ENCODE assay signal across 9 mouse cellular contexts in genomic region chr2:174300666-174301065, GRCm38 (mm10). TPM values are rescaled to one million over a fixed set of nuclear protein-coding genes. Genes with fewer than 3 reads are reported as not detected.
A peak's percentile ranks its signal among the peaks of the same experiment; 100 is the strongest.
DNase-seq lines count a peak whose midpoint lies in the region; ATAC-seq and TF ChIP-seq lines count a peak whose summit lies in the region.
"Had no signal": no experiment of that assay in that cellular context is flagged by ENCODE, and none has a peak within 500 bp of the region (broad histone marks: within the 10 kb centered on the region; RNA-seq: fewer than 3 reads in every experiment).

No protein-coding gene starts in this region.

- no peak for DNase-seq in kidney, postnatal 14 days
- no peak for DNase-seq in embryonic facial prominence, embryonic 14.5 days (ENCODE audit: low spot score)
- no peak for DNase-seq in intestine, embryonic 14.5 days (ENCODE audit: low spot score)
- DNase-seq in midbrain, postnatal 0 days (ENCODE audit: low spot score), result no peak
- no peak for DNase-seq in left cerebral cortex, postnatal 14 days (ENCODE audit: low spot score in 2 of 2)
- DNase-seq in gastrocnemius, postnatal 4 days (ENCODE audit: low spot score in 2 of 2), result no peak
- no peak for DNase-seq in c-Kit-positive CD71-positive TER-119-positive erythroid progenitor cells, embryonic 14.5 days (ENCODE audit: low spot score)
- DNase-seq: thymus, postnatal 36 days had no signal

- H3K9ac ChIP-seq in kidney, embryonic 16.5 days (replicated peaks; ENCODE audit: low read length), result 0 out of 2 replicates have a peak overlapping the region, but pooled peaks have one; percentile 16
- H3K9ac ChIP-seq in embryonic facial prominence, embryonic 14.5 days (ENCODE audit: low read depth, low read length), result peak overlapping the region; percentile 55
- 0 out of 2 replicates have a peak overlapping the region, but pooled peaks have one; percentile 7 for H3K9ac ChIP-seq in intestine, embryonic 14.5 days (ENCODE audit: low read length)
- H3K9ac ChIP-seq in midbrain, postnatal 0 days (replicated peaks; ENCODE audit: low read length, poor library complexity, severe bottlenecking), result no peak overlapping the region

- 45% methylated on average over 22 of the region's 22 CpGs for WGBS in kidney, embryonic 16.5 days
- WGBS in embryonic facial prominence, embryonic 14.5 days, result 63% methylated on average over 22 of the region's 22 CpGs
- WGBS in intestine, embryonic 14.5 days, result 53% methylated on average over 22 of the region's 22 CpGs
- WGBS in midbrain, postnatal 0 days, result 63% methylated on average over 22 of the region's 22 CpGs

- H3K27ac ChIP-seq in kidney, embryonic 16.5 days (ENCODE audit: low read length), result no peak overlapping the region
- no peak overlapping the region for H3K27ac ChIP-seq in embryonic facial prominence, embryonic 14.5 days (replicated peaks; ENCODE audit: low read depth, low read length)
- H3K27ac ChIP-seq in intestine, embryonic 14.5 days (ENCODE audit: low read depth), result no peak overlapping the region
- no peak overlapping the region for H3K27ac ChIP-seq in midbrain, postnatal 0 days (ENCODE audit: low read depth, low read length)

- intact Hi-C loops in left cerebral cortex, postnatal 14 days (cut with DNase I), result no loop called here

- no peak for TF ChIP-seq CTCF in midbrain, postnatal 0 days (IDR thresholded peaks at IDR 0.05)

- peaks cover 56% of the 10 kb centered on the region for H3K9me3 ChIP-seq in kidney, embryonic 16.5 days (ENCODE audit: low read length)
- peaks cover 55% of the 10 kb centered on the region for H3K9me3 ChIP-seq in embryonic facial prominence, embryonic 14.5 days (ENCODE audit: control insufficient read depth, low read length)
- peaks cover 52% of the 10 kb centered on the region for H3K9me3 ChIP-seq in intestine, embryonic 14.5 days (ENCODE audit: control insufficient read depth, low read length)
- H3K9me3 ChIP-seq in midbrain, postnatal 0 days (ENCODE audit: low read length), result peaks cover 26% of the 10 kb centered on the region

- H3K36me3 ChIP-seq in kidney, embryonic 16.5 days (ENCODE audit: insufficient read depth, low read length), result peaks cover 11% of the 10 kb centered on the region
- H3K36me3 ChIP-seq in embryonic facial prominence, embryonic 14.5 days (ENCODE audit: control insufficient read depth, insufficient read depth, low read length), result peaks cover 44% of the 10 kb centered on the region
- H3K36me3 ChIP-seq in intestine, embryonic 14.5 days (ENCODE audit: control insufficient read depth, insufficient read depth, low read length), result no peaks in the 10 kb centered on the region
- H3K36me3 ChIP-seq in midbrain, postnatal 0 days (ENCODE audit: insufficient read depth, low read length), result no peaks in the 10 kb centered on the region

- H3K27me3 ChIP-seq in kidney, embryonic 16.5 days (ENCODE audit: insufficient read depth, low read length), result peaks cover 37% of the 10 kb centered on the region
- peaks cover 34% of the 10 kb centered on the region for H3K27me3 ChIP-seq in embryonic facial prominence, embryonic 14.5 days (replicated peaks; ENCODE audit: control insufficient read depth, insufficient read depth, low read length)
- peaks cover 27% of the 10 kb centered on the region for H3K27me3 ChIP-seq in intestine, embryonic 14.5 days (replicated peaks; ENCODE audit: control insufficient read depth, insufficient read depth, low read length)
- peaks cover 23% of the 10 kb centered on the region for H3K27me3 ChIP-seq in midbrain, postnatal 0 days (ENCODE audit: insufficient read depth, low read length)

- H3K4me2 ChIP-seq in kidney, embryonic 16.5 days (replicated peaks; ENCODE audit: low read depth, low read length), result peak overlapping the region; percentile 62
- H3K4me2 ChIP-seq in embryonic facial prominence, embryonic 14.5 days (ENCODE audit: low read depth, low read length), result peak overlapping the region; percentile 57
- H3K4me2 ChIP-seq in intestine, embryonic 14.5 days (ENCODE audit: low read length), result peak overlapping the region; percentile 50
- H3K4me2 ChIP-seq in midbrain, postnatal 0 days (ENCODE audit: low read depth, low read length, poor library complexity, severe bottlenecking), result peak overlapping the region; percentile 51

- peak overlapping the region; percentile 41 for H3K4me3 ChIP-seq in kidney, embryonic 16.5 days (ENCODE audit: low read length)
- peak overlapping the region; percentile 39 for H3K4me3 ChIP-seq in embryonic facial prominence, embryonic 14.5 days (ENCODE audit: low read depth, low read length)
- peak overlapping the region; percentile 35 for H3K4me3 ChIP-seq in intestine, embryonic 14.5 days (ENCODE audit: low read depth, low read length)
- peak overlapping the region; percentile 32 for H3K4me3 ChIP-seq in midbrain, postnatal 0 days (ENCODE audit: low read depth, low read length)

- no peak for ATAC-seq in kidney, embryonic 16.5 days (ENCODE audit: low FRiP score, low TSS enrichment)
- ATAC-seq in embryonic facial prominence, embryonic 14.5 days (ENCODE audit: low read depth), result no peak
- no peak for ATAC-seq in intestine, embryonic 14.5 days (replicated peaks; ENCODE audit: low FRiP score, low TSS enrichment, low read depth)
- ATAC-seq in midbrain, postnatal 0 days (ENCODE audit: low FRiP score), result no peak

- peaks cover 13% of the 10 kb centered on the region for H3K4me1 ChIP-seq in kidney, embryonic 16.5 days (ENCODE audit: insufficient read depth, low read length)
- no peaks in the 10 kb centered on the region for H3K4me1 ChIP-seq in embryonic facial prominence, embryonic 14.5 days (ENCODE audit: control insufficient read depth, insufficient read depth, low read length)
- no peaks in the 10 kb centered on the region for H3K4me1 ChIP-seq in intestine, embryonic 14.5 days (replicated peaks; ENCODE audit: control insufficient read depth, insufficient read depth, low read length)
- H3K4me1 ChIP-seq in midbrain, postnatal 0 days (ENCODE audit: insufficient read depth, low read length), result no peaks in the 10 kb centered on the region; the same call in 1 of the 2 replicates

RNA-seq across cellular contexts. Expression of gene Gnas, which starts 16.5 kb away (rescaled TPM):
- 743 and 1,325 TPM in 2 replicates for polyA plus RNA-seq in kidney, embryonic 16.5 days (2015; fragmentation: Nextera tagmentation; extraction: Ambion mirVana)
- polyA plus RNA-seq in embryonic facial prominence, embryonic 14.5 days (2014; fragmentation: Nextera tagmentation; extraction: Ambion mirVana), result 2,600 and 2,666 TPM in 2 replicates
- 1,658 and 1,793 TPM in 2 replicates for polyA plus RNA-seq in intestine, embryonic 14.5 days (2014; fragmentation: Nextera tagmentation; extraction: Ambion mirVana)
- 1,613 and 1,637 TPM in 2 replicates for total RNA-seq in midbrain, postnatal 0 days (2014; rRNA removed)
- polyA plus RNA-seq in midbrain, postnatal 0 days (2015; fragmentation: Nextera tagmentation; extraction: Ambion mirVana), result 1,739 and 1,834 TPM in 2 replicates
- 1,000 to 10,000 TPM; 1,818 to 2,021 TPM for total RNA-seq in left cerebral cortex, postnatal 14 days (2021)
- 1,000 to 10,000 TPM; 3,196 to 3,475 TPM for total RNA-seq in gastrocnemius, postnatal 4 days (2021)

RNA-seq across cellular contexts. Expression of gene Gm20721, which starts 45.8 kb away (rescaled TPM):
- 18.2 and 28.2 TPM in 2 replicates for polyA plus RNA-seq in kidney, embryonic 16.5 days (2015; fragmentation: Nextera tagmentation; extraction: Ambion mirVana)
- 15.1 and 18.1 TPM in 2 replicates for polyA plus RNA-seq in embryonic facial prominence, embryonic 14.5 days (2014; fragmentation: Nextera tagmentation; extraction: Ambion mirVana)
- 8.2 and 12.6 TPM in 2 replicates for polyA plus RNA-seq in intestine, embryonic 14.5 days (2014; fragmentation: Nextera tagmentation; extraction: Ambion mirVana)
- not detected in 2 replicates for total RNA-seq in midbrain, postnatal 0 days (2014; rRNA removed)
- 9.8 and 10.8 TPM in 2 replicates for polyA plus RNA-seq in midbrain, postnatal 0 days (2015; fragmentation: Nextera tagmentation; extraction: Ambion mirVana)
- total RNA-seq in left cerebral cortex, postnatal 14 days (2021), result 1 to 10 TPM; 2.3 to 2.7 TPM
- 1 to 10 TPM; 4.8 to 6.4 TPM for total RNA-seq in gastrocnemius, postnatal 4 days (2021)
